Mouse (Mus musculus) Patski (cell line): ENCODE measurements at regions not wholly inside any gene's neighbourhood (a gene's known extent, or its start where the extent isn't known, plus 50 kb on each side); places are given as distances from the start of the nearest gene placed in this dataset.
A peak's percentile ranks its signal among the peaks of the same experiment; 100 is the strongest.

Experiments
- ATAC-seq: fragments of 100-300 bp; one replicate; pipeline ENCODE4 v1.8.0; 2021
- CTCF ChIA-PET: fragments of 350-600 bp; sonication (Branson Sonifier 250); formaldehyde crosslinking; loops from one replicate; lab custom pipeline; 2022; ENCODE audit warnings: inconsistent platforms; lab: Charles Lee
- POLR2A ChIA-PET: fragments of 350-600 bp; sonication (Branson Sonifier 250); formaldehyde crosslinking; loops from one replicate; lab custom pipeline; 2022; ENCODE audit warnings: antibody characterized with exemption, inconsistent platforms; lab: Charles Lee
- DNase-seq: peaks from one replicate; pipeline ENCODE4 v3.0.0-alpha.2; 2011; ENCODE audit warnings: low read depth, low spot score
- H3K27me3 ChIP-seq: fragments of 371-371 bp; one replicate; pipeline ENCODE4 v1.5.1; 2021
- CTCF ChIP-seq: fragments of 100-300 bp; IDR thresholded peaks from one replicate; pipeline ENCODE4 v1.5.1; 2021
- in situ Hi-C: fragments of 300-500 bp; cut with MboI; formaldehyde crosslinking; loops from 3 replicates; pipeline ENCODE4 v1.11.1; 2018; ENCODE audit warnings: low pct_unique_long_range_greater_than_20kb, mixed read lengths

- CTCF ChIA-PET = no interaction called here
- DNase-seq = no peak
- POLR2A ChIA-PET = no interaction called here
- no peak for ATAC-seq
- in situ Hi-C loops = no loop called here
- TF ChIP-seq CTCF = no peak
- no peaks in the 10 kb centered on the region for H3K27me3 ChIP-seq
These were observed 185.8 kb upstream of the Adamts5 start for GRCm38 (mm10) chr16:86087421-86087820.

DNA sequence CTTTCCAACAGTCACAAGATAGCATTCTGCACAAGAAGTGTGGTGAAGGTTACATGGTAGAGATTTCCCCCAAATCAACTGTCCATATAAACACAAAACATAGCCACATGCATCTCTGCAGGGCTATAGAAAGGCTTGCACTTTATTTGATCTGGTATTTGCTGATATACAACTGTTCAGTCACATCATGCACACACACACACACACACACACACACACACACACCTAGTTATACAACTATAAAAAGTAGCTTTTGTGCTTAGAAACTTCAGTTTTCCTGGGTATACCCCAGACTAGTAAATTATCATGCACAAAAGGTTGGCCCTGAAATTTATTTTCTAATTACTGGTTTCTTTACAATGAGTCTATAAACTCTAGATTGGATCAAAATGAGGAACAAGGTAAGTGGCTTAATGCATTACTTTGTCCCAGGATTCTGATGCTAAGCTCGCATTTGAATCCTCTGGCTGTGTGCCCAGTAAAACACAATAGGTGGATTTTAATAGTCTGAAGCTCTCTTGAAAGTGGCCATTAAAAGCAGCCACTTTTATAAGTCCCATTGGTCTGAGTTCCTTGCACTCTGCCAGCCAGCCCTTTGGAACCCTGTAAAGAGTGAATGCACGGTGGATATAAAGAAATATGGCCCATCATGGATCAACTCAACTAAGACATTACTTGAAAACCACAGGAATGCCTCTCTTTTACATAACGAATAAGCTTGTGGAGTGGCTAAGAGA is 166.2 kb upstream of the Adamts5 start:
- CTCF ChIA-PET = interaction anchor here (0.8 to 2.3 kb wide), 5 partner anchors 8 to 84 kb away, joined by 3 to 8 read pairs (median 3); no protein-coding TSS in a partner anchor
- no peak for TF ChIP-seq CTCF
- POLR2A ChIA-PET = no interaction called here
- DNase-seq (no peak), ATAC-seq (no peak)
- in situ Hi-C loops = no loop called here
- no peaks in the 10 kb centered on the region for H3K27me3 ChIP-seq

DNA sequence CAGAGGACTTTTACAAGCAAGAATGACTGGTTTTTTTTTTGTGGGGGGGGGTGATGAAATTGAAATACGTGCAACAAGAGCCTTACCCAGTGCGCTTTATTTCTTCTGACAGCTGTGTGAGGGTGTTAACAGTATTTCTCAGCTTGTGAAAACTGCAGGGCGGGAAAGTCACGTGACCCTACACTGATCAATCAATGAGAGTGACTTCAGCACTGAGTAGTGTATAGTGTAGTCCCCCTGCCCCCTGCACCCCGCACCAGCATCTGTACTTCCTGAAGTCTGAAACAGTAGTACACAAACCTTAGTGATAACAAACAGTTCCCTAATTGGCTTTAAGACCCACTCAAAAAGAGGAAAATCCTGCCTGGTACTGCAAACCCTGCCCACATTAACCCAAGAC is 158.5 kb upstream of the Adamts5 start:
- no peak for DNase-seq
- CTCF ChIA-PET = interaction anchor here (1.5 kb wide), 1 partner anchor 8 kb away, joined by 3 read pairs; no protein-coding TSS in a partner anchor
- POLR2A ChIA-PET = interaction anchor here (0.6 kb wide), 2 partner anchors 24 to 872 kb away, joined by 3 to 5 read pairs; no protein-coding TSS in a partner anchor
- in situ Hi-C loops = no loop called here
- ATAC-seq = no peak
- H3K27me3 ChIP-seq = no peaks in the 10 kb centered on the region
- no peak for TF ChIP-seq CTCF

DNA sequence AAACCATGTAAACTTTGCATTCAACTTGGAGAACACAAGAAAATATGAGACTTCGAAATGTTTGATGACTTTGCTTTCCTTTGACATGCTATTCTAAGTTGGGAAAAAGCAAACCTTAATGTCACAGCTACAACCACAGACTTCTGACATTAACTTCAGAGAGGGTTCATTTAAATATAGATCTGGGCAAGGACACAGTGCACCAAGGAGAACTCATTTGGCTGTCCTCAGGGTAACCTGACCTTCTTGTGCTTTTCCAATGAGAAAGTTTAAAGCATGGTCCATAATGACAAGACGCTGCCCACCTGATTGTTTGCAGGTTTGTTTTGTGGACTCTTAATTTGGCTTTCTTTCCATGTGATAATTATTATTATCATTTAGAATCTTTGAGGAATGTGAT is 143.1 kb upstream of the Adamts5 start:
- DNase-seq = no peak
- no peak for ATAC-seq
- H3K27me3 ChIP-seq = no peaks in the 10 kb centered on the region
- ChIA-PET POLR2A (no interaction called here), CTCF (interaction anchor here (1.3 kb wide), 1 partner anchor 22 kb away, joined by 3 read pairs; no protein-coding TSS in a partner anchor)
- TF ChIP-seq CTCF = no peak
- in situ Hi-C loops = no loop called here

DNA sequence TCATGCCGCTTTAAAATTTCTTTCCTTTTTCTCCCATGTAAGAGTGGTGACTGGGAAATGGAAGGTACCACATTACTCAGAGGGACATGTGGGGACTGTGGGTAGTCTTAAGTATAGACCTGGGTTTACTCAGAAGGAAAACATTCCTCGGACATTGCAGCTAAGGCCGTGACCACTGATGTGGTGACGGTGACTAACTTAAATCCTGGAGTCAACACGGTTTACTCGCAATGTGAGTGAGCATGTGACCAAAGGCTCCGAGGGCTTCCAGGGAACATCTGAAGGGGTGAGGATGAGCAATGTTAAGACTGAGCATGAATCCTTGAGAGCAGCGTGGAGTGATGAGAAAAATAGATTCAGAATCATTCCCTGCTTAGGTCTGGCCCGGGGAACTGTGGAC is 133.1 kb upstream of the Adamts5 start:
- peak; percentile 41 for DNase-seq
- ChIA-PET POLR2A (no interaction called here), CTCF (no interaction called here)
- in situ Hi-C loops = no loop called here
- no peak for TF ChIP-seq CTCF
- no peaks in the 10 kb centered on the region for H3K27me3 ChIP-seq
- ATAC-seq = peak; percentile 95

GRCm38 (mm10) chr16:86027700-86028099 is 126.1 kb upstream of the Adamts5 start:
- DNase-seq (no peak), ATAC-seq (no peak)
- ChIA-PET CTCF (no interaction called here), POLR2A (no interaction called here)
- in situ Hi-C loops = no loop called here
- no peaks in the 10 kb centered on the region for H3K27me3 ChIP-seq
- TF ChIP-seq CTCF = no peak

GRCm38 (mm10) chr16:86015336-86015735 is 113.7 kb upstream of the Adamts5 start:
- CTCF ChIA-PET = interaction anchor here (1.2 kb wide), 1 partner anchor 18 kb away, joined by 3 read pairs; no protein-coding TSS in a partner anchor
- no peaks in the 10 kb centered on the region for H3K27me3 ChIP-seq
- no peak for TF ChIP-seq CTCF
- no peak for ATAC-seq
- no peak for DNase-seq
- POLR2A ChIA-PET = no interaction called here
- in situ Hi-C loops = no loop called here

DNA sequence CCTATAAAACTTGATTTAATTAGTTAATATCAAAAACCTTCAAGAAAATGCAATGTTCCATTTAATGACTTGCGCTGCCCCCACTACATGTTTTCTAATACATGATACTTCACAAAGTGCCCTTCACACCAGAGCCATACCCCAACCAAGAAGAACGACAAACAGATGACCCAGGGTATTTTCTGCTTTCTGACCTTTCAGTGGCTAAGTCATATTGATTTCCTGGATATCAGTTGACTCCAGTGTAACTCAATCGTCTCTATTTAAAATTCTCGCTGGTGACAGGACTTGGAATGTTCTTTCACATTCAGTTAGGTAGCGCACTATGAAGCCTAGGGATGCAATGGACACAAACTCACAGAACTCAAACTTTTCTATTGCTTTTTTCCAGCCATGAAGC is 109.4 kb upstream of the Adamts5 start:
- no peaks in the 10 kb centered on the region for H3K27me3 ChIP-seq
- no peak for ATAC-seq
- CTCF ChIA-PET = interaction anchor here (1.3 kb wide), 1 partner anchor 19 kb away, joined by 3 read pairs; no protein-coding TSS in a partner anchor
- TF ChIP-seq CTCF = no peak
- POLR2A ChIA-PET = no interaction called here
- DNase-seq = no peak
- in situ Hi-C loops = no loop called here

DNA sequence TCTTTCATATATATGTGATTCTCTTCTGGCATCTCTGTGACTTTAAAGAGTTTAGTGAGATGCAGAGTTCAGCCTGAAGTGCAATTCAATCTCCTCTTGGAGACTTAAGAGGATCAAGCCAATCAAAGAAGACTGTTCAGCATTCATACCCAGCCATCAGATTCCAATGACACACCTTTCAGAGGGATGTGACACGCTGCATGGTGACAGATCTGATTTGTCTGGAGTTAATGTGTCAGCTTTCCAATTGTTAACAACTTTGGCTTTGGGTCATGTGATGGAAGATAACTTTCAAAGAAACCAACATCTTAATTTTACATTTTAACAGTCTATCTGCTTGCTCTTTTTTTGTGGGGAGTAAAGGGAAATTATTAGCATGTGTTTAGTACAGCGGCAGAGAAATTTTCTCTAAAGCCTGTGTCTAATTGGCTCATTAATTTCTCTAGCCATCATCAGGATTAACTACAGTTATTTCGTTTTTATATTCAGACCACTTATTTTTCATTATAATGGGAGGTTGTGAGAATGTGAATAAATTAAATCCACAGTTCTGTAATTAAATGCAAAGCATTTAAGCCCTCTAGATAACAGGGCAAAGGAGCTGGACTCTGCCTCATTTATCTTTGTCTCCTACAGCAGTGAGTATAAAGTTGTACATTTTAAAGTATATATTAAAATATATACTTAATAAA is 108.2 kb upstream of the Adamts5 start:
- no peak for ATAC-seq
- TF ChIP-seq CTCF = no peak
- POLR2A ChIA-PET = no interaction called here
- in situ Hi-C loops = no loop called here
- no peaks in the 10 kb centered on the region for H3K27me3 ChIP-seq
- DNase-seq = no peak
- CTCF ChIA-PET = interaction anchor here (1.3 kb wide), 1 partner anchor 17 kb away, joined by 3 read pairs; no protein-coding TSS in a partner anchor

GRCm38 (mm10) chr16:86007799-86008198 is 106.2 kb upstream of the Adamts5 start:
- TF ChIP-seq CTCF = no peak
- ChIA-PET CTCF (no interaction called here), POLR2A (no interaction called here)
- ATAC-seq (no peak), DNase-seq (no peak)
- H3K27me3 ChIP-seq = no peaks in the 10 kb centered on the region
- in situ Hi-C loops = no loop called here

- in situ Hi-C loops = no loop called here
- ChIA-PET POLR2A (no interaction called here), CTCF (no interaction called here)
- no peak for ATAC-seq
- H3K27me3 ChIP-seq = no peaks in the 10 kb centered on the region
- TF ChIP-seq CTCF = no peak
- DNase-seq = no peak
These were observed 99.2 kb upstream of the Adamts5 start for GRCm38 (mm10) chr16:86000846-86001245.
